Mouse (Mus musculus): ENCODE data around the gene Dlg5. TPM values are rescaled to one million over a fixed set of nuclear protein-coding genes. Genes with fewer than 3 reads are reported as not detected.

Dlg5 gene
- polyA plus RNA-seq, 1 experiment from 2014 or later: 22.9 TPM

GRCm38 (mm10) chr14:24255956-24256355, 10.2 kb upstream of the Dlg5 start:
- WGBS: 69% methylated on average over 2 of the region's 2 CpGs
- Histone ChIP-seq H3K4me2 (no peak overlapping the region), H3K9ac (no peak overlapping the region), H3K27me3 (replicated peaks) (no peaks in the 10 kb centered on the region), H3K36me3 (replicated peaks) (no peaks in the 10 kb centered on the region), H3K4me1 (peaks cover 10% of the 10 kb centered on the region), H3K4me3 (no peak overlapping the region), H3K27ac (no peak overlapping the region), H3K9me3 (no peaks in the 10 kb centered on the region)
- ATAC-seq (replicated peaks): no peak

- Histone ChIP-seq H3K4me2 (no peak overlapping the region), H3K4me3 (no peak overlapping the region), H3K27me3 (replicated peaks) (no peaks in the 10 kb centered on the region), H3K9ac (no peak overlapping the region), H3K36me3 (replicated peaks) (no peaks in the 10 kb centered on the region), H3K4me1 (peaks cover 10% of the 10 kb centered on the region), H3K9me3 (no peaks in the 10 kb centered on the region), H3K27ac (peak overlapping the region; percentile 36; the same call in 1 of the 2 replicates)
- WGBS: 9% methylated on average over 8 of the region's 8 CpGs
- no peak for ATAC-seq (replicated peaks)
Observed at GRCm38 (mm10) chr14:24253611-24254202, 8.0 kb upstream of the Dlg5 start.

DNA sequence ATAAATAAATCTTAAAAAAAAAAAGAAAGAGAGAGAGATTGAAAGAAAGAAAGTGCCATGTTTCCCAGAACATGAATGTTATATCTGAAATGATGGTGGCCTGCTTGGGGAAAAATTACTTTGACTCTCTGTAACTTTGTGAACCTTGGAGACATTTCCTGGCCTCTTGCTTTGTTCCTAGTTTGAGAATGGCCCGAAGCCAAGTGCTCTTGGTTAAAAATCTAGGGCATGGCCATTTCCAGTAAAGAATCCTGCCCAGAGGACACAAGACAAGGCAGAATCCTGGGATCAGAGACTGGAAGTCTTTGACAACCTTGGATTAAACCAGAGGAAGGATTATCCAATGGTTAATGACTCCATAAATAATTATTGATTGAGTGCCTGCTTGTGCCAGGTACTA, 5.6 kb upstream of the Dlg5 start:
- no peak overlapping the region for H3K4me2 ChIP-seq
- H3K9me3 ChIP-seq: no peaks in the 10 kb centered on the region
- WGBS: 84% methylated on average over 1 of the region's 1 CpGs
- no peak for ATAC-seq (replicated peaks)
- H3K27ac ChIP-seq: no peak overlapping the region
- no peaks in the 10 kb centered on the region for H3K36me3 ChIP-seq (replicated peaks)
- no peak overlapping the region for H3K4me3 ChIP-seq
- H3K9ac ChIP-seq: no peak overlapping the region
- no peaks in the 10 kb centered on the region for H3K27me3 ChIP-seq (replicated peaks)
- peaks cover 10% of the 10 kb centered on the region for H3K4me1 ChIP-seq

GRCm38 (mm10) chr14:24249926-24250325, 4.2 kb upstream of the Dlg5 start:
- H3K4me1 ChIP-seq: peaks cover 13% of the 10 kb centered on the region
- H3K36me3 ChIP-seq (replicated peaks): no peaks in the 10 kb centered on the region
- no peak overlapping the region for H3K27ac ChIP-seq
- no peaks in the 10 kb centered on the region for H3K9me3 ChIP-seq
- no peak for ATAC-seq (replicated peaks)
- H3K27me3 ChIP-seq (replicated peaks): no peaks in the 10 kb centered on the region
- H3K9ac ChIP-seq: no peak overlapping the region
- H3K4me2 ChIP-seq: no peak overlapping the region
- 75% methylated on average over 2 of the region's 2 CpGs for WGBS
- H3K4me3 ChIP-seq: no peak overlapping the region

GRCm38 (mm10) chr14:24244330-24245176, 1.2 kb downstream of the Dlg5 start:
- Histone ChIP-seq H3K36me3 (replicated peaks) (no peaks in the 10 kb centered on the region), H3K4me2 (peak overlapping the region; percentile 90), H3K4me1 (peaks cover 33% of the 10 kb centered on the region), H3K4me3 (peak overlapping the region; percentile 93), H3K9ac (peak overlapping the region; percentile 95), H3K27ac (peak overlapping the region; percentile 95), H3K27me3 (replicated peaks) (no peaks in the 10 kb centered on the region), H3K9me3 (no peaks in the 10 kb centered on the region)
- ATAC-seq (replicated peaks): peak; percentile 35; the same call in 1 of the 2 replicates
- WGBS: under 1% methylated on average over 40 of the region's 40 CpGs

DNA sequence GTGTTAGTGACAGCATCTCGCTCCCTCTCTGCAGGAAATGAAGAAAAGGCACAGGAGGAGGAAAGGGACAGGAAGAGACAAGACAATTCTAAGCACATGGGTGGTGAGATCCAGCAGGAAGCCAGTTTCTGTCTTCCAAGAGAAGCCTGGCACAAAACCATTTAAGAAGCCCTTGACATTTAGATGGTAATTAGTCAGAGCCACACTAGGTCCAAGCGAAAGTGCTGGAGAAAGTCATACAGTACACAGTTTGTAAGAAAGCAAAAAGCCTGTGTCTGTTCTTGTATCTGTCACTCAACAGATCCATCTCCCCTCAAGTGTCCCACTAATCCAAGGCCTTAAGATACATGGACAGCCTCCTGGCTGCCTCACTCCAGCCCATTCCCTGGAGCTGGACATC, 3.7 kb downstream of the Dlg5 start:
- ATAC-seq (replicated peaks): no peak
- Histone ChIP-seq H3K36me3 (replicated peaks) (no peaks in the 10 kb centered on the region), H3K4me2 (no peak overlapping the region), H3K27ac (no peak overlapping the region), H3K9me3 (no peaks in the 10 kb centered on the region), H3K4me1 (peaks cover 33% of the 10 kb centered on the region), H3K9ac (no peak overlapping the region), H3K27me3 (replicated peaks) (no peaks in the 10 kb centered on the region), H3K4me3 (no peak overlapping the region)
- 98% methylated on average over 2 of the region's 2 CpGs for WGBS

DNA sequence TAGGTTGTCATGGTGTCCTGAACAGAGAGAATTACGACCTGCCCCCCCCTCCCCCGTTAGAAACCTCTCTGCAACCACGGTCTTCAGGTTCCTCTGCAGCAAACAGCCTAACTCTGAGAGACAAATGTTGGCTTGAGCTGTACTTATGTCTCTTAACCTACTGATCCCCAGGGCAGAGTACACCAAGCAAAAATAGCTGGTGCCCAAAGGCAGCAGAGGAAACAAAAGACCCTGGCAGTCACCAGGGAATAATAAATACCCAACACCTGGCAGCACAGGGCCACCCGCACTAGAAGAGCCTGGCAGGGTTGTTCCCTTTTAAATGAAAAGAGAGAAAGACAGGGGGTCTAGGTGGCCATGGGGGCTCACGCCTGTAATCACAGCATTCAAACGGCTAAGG, 4.9 kb downstream of the Dlg5 start:
- no peak for ATAC-seq (replicated peaks)
- Histone ChIP-seq H3K4me3 (no peak overlapping the region), H3K36me3 (replicated peaks) (no peaks in the 10 kb centered on the region), H3K27me3 (replicated peaks) (no peaks in the 10 kb centered on the region), H3K4me2 (no peak overlapping the region), H3K27ac (no peak overlapping the region), H3K9me3 (no peaks in the 10 kb centered on the region), H3K4me1 (peaks cover 31% of the 10 kb centered on the region), H3K9ac (no peak overlapping the region)
- WGBS: 78% methylated on average over 6 of the region's 6 CpGs

DNA sequence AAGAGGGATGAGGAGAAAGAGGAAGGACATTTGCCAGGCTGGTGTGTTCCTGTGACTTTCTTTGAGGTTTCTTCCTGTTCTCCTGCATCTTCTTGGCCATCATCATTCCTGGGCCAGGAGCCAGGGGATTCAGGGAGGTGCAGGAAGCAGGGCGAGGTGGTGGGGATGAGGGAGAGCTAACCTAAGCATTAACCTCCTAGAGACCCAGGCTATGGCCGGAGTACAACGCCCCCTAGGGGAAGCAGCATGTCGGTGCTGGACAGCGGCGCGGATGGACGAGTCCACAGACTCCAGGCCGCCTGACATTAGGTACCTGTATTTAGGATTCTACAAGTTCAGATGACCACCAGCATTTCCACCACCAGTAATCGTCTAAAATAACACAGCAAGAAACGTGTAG, 6.1 kb downstream of the Dlg5 start:
- peaks cover 35% of the 10 kb centered on the region for H3K4me1 ChIP-seq
- no peak overlapping the region for H3K4me2 ChIP-seq
- H3K27me3 ChIP-seq (replicated peaks): no peaks in the 10 kb centered on the region
- no peaks in the 10 kb centered on the region for H3K36me3 ChIP-seq (replicated peaks)
- no peak overlapping the region for H3K9ac ChIP-seq
- H3K27ac ChIP-seq: no peak overlapping the region
- no peak overlapping the region for H3K4me3 ChIP-seq
- 82% methylated on average over 11 of the region's 11 CpGs for WGBS
- ATAC-seq (replicated peaks): no peak
- no peaks in the 10 kb centered on the region for H3K9me3 ChIP-seq

DNA sequence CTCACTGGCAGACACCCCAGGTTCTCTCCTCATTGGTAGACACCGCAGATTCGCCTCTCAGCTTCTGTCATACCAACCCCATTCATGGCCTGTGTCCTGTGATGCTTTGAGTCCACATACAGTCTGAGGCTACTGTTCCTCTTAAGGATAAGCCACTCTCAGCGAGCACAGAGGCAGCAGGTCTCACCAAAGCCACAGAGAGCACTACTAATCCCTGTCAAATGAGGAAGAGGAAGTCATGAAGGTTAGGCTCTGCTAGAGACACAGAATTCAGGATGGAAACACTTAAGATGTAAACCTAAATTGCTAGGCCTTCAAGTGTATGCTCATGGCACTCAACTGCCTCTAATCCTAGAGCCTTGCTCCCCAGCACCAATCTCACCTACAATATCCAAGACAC, 9.8 kb downstream of the Dlg5 start:
- no peak overlapping the region for H3K4me2 ChIP-seq
- H3K4me3 ChIP-seq: no peak overlapping the region
- WGBS: 82% methylated on average over 3 of the region's 3 CpGs
- no peaks in the 10 kb centered on the region for H3K9me3 ChIP-seq
- no peaks in the 10 kb centered on the region for H3K36me3 ChIP-seq (replicated peaks)
- H3K27ac ChIP-seq: no peak overlapping the region
- H3K4me1 ChIP-seq: peaks cover 8% of the 10 kb centered on the region
- no peak overlapping the region for H3K9ac ChIP-seq
- no peak for ATAC-seq (replicated peaks)
- H3K27me3 ChIP-seq (replicated peaks): no peaks in the 10 kb centered on the region

- no peaks in the 10 kb centered on the region for H3K36me3 ChIP-seq (replicated peaks)
- no peak overlapping the region for H3K9ac ChIP-seq
- H3K4me2 ChIP-seq: no peak overlapping the region
- H3K9me3 ChIP-seq: no peaks in the 10 kb centered on the region
- WGBS: 58% methylated on average over 2 of the region's 2 CpGs
- peaks cover 5% of the 10 kb centered on the region for H3K4me1 ChIP-seq
- H3K27ac ChIP-seq: no peak overlapping the region
- ATAC-seq (replicated peaks): no peak
- no peaks in the 10 kb centered on the region for H3K27me3 ChIP-seq (replicated peaks)
- no peak overlapping the region for H3K4me3 ChIP-seq
Observed at GRCm38 (mm10) chr14:24234411-24234810, 11.3 kb downstream of the Dlg5 start.

GRCm38 (mm10) chr14:24232641-24233633, 12.8 kb downstream of the Dlg5 start:
- WGBS: 66% methylated on average over 12 of the region's 12 CpGs
- no peak for ATAC-seq (replicated peaks)
- Histone ChIP-seq H3K9ac (no peak overlapping the region), H3K27me3 (replicated peaks) (no peaks in the 10 kb centered on the region), H3K4me1 (peaks cover 5% of the 10 kb centered on the region), H3K27ac (no peak overlapping the region), H3K9me3 (no peaks in the 10 kb centered on the region), H3K36me3 (replicated peaks) (no peaks in the 10 kb centered on the region), H3K4me2 (no peak overlapping the region), H3K4me3 (no peak overlapping the region)

DNA sequence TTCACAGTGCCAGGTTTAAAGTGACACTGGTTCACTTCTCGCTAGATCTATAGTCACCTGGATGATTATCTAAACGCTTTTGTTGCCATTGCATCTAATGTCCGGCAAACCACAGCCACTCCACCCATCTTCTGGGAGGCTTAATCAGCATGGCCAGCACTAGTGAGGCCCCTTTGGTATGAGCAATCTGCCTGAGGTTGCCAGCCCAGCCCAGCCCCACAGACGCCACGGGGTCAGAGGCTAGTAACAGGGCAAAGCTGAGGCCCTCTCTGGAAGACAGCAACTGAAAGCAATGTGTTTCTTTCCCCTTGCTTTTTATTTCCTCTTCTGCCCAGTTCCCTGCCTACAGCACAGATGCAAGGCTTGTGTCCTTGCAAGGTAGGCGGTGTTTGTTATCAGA, 17.2 kb downstream of the Dlg5 start:
- Histone ChIP-seq H3K36me3 (replicated peaks) (no peaks in the 10 kb centered on the region), H3K4me2 (no peak overlapping the region), H3K4me3 (no peak overlapping the region), H3K4me1 (no peaks in the 10 kb centered on the region), H3K9me3 (no peaks in the 10 kb centered on the region), H3K9ac (no peak overlapping the region), H3K27me3 (replicated peaks) (no peaks in the 10 kb centered on the region), H3K27ac (no peak overlapping the region)
- no peak for ATAC-seq (replicated peaks)
- WGBS: 83% methylated on average over 6 of the region's 6 CpGs

All from midbrain, embryonic 15.5 days (tissue).